Mouse (Mus musculus) liver, adult 2 months (tissue): ENCODE results near the gene Crtac1. TPM values are rescaled to one million over a fixed set of nuclear protein-coding genes. Genes with fewer than 3 reads are reported as not detected.

ENCODE experiments used
- DNase-seq: peaks from one replicate; pipeline ENCODE4 v3.0.0-alpha.2; 2011; ENCODE audit warnings: low read depth, low spot score; ENCODE audit errors: extremely low read depth
- H3K27ac ChIP-seq: fragments of 200-500 bp; replicated peaks from 2 replicates; pipeline ENCODE4 v1.5.1; 2012; ENCODE audit warnings: low read depth, mild to moderate bottlenecking, control low read depth, inconsistent platforms, low read length; ENCODE audit not compliant: insufficient read depth
- H3K27me3 ChIP-seq: fragments of 200-500 bp; 2 replicates; pipeline ENCODE4 v1.6.1; 2012; ENCODE audit warnings: mild to moderate bottlenecking, moderate library complexity, low read length, inconsistent platforms; ENCODE audit not compliant: control insufficient read depth, insufficient read depth
- H3K36me3 ChIP-seq: fragments of 200-500 bp; 2 replicates; pipeline ENCODE4 v1.6.1; 2012; ENCODE audit warnings: low read length, inconsistent platforms; ENCODE audit not compliant: control insufficient read depth, insufficient read depth
- H3K4me1 ChIP-seq: fragments of 200-500 bp; 2 replicates; pipeline ENCODE4 v1.6.1; 2011; ENCODE audit warnings: low read length; ENCODE audit not compliant: control insufficient read depth, insufficient read depth
- H3K4me3 ChIP-seq: fragments of 200-500 bp; 2 replicates; pipeline ENCODE4 v1.5.1; 2011; ENCODE audit warnings: low read depth, mild to moderate bottlenecking, control low read depth, low read length, moderate library complexity; ENCODE audit not compliant: insufficient read depth
- H3K79me2 ChIP-seq: fragments of 200-500 bp; 2 replicates; pipeline ENCODE4 v1.6.1; 2012; ENCODE audit warnings: inconsistent platforms, mild to moderate bottlenecking, low read length, moderate library complexity; ENCODE audit not compliant: control insufficient read depth, insufficient read depth
- H3K9ac ChIP-seq: fragments of 200-500 bp; 2 replicates; pipeline ENCODE4 v1.6.1; 2012; ENCODE audit warnings: low read depth, mild to moderate bottlenecking, control low read depth, inconsistent platforms, low read length
- CTCF ChIP-seq: fragments of 200-500 bp; IDR thresholded peaks from 2 replicates; pipeline ENCODE4 v1.5.1; 2011; ENCODE audit warnings: low read depth, low read length, control low read depth
- POLR2A ChIP-seq: fragments of 200-500 bp; IDR thresholded peaks from 2 replicates; pipeline ENCODE4 v1.6.1; 2011; ENCODE audit warnings: low read length, control low read depth; ENCODE audit not compliant: insufficient read depth; ENCODE audit errors: extremely low read depth
- WGBS: fragments of 180-500 bp; shearing (Covaris S2); methylation state at CpG from one replicate; pipeline ENCODE4 v1.1.7; 2018; 5-methylcytosine and 5-hydroxymethylcytosine counted together
- polyA plus RNA-seq: library from polyadenylated mRNA; depleted of rRNA; stranded (reverse); fragments of >200 nt; gene quantifications from 2 replicates; pipeline ENCODE4 v1.2.3, GENCODE M21; 2012
- total RNA-seq: library from RNA; depleted of rRNA; stranded (reverse); fragments of >200 nt; gene quantifications from 2 replicates; pipeline ENCODE4 v1.2.3, GENCODE M21; 2014

The Crtac1 gene
- total and polyA plus RNA-seq, 2 experiments, result not detected

GRCm38 (mm10) chr19:42380321-42380980, 51.1 kb downstream of the Crtac1 start:
- no peak for DNase-seq
- Histone ChIP-seq H3K27me3 (peaks cover 13% of the 10 kb centered on the region; the same call in 1 of the 2 replicates), H3K4me3 (no peak overlapping the region), H3K79me2 (no peaks in the 10 kb centered on the region), H3K36me3 (no peaks in the 10 kb centered on the region), H3K27ac (no peak overlapping the region), H3K9ac (no peak overlapping the region), H3K4me1 (no peaks in the 10 kb centered on the region)
- TF ChIP-seq CTCF (no peak), POLR2A (no peak)
- WGBS, result 5% methylated on average over 23 of the region's 26 CpGs

GRCm38 (mm10) chr19:42379798-42380197, 51.8 kb downstream of the Crtac1 start:
- Histone ChIP-seq H3K27me3 (peaks cover 10% of the 10 kb centered on the region; the same call in 1 of the 2 replicates), H3K27ac (no peak overlapping the region), H3K36me3 (no peaks in the 10 kb centered on the region), H3K4me3 (no peak overlapping the region), H3K4me1 (no peaks in the 10 kb centered on the region), H3K9ac (no peak overlapping the region), H3K79me2 (no peaks in the 10 kb centered on the region)
- no peak for TF ChIP-seq POLR2A
- no peak for TF ChIP-seq CTCF
- WGBS, result 55% methylated on average over 8 of the region's 8 CpGs
- DNase-seq, result no peak

- Histone ChIP-seq H3K4me1 (no peaks in the 10 kb centered on the region), H3K27me3 (peaks cover 10% of the 10 kb centered on the region; the same call in 1 of the 2 replicates), H3K27ac (no peak overlapping the region), H3K36me3 (no peaks in the 10 kb centered on the region), H3K79me2 (no peaks in the 10 kb centered on the region), H3K4me3 (no peak overlapping the region), H3K9ac (no peak overlapping the region)
- no peak for DNase-seq
- no peak for TF ChIP-seq POLR2A
- TF ChIP-seq CTCF, result no peak
- WGBS, result 63% methylated on average over 3 of the region's 3 CpGs
These were observed 54.4 kb downstream of the Crtac1 start for GRCm38 (mm10) chr19:42377206-42377605.

GRCm38 (mm10) chr19:42363551-42363950, 68.0 kb downstream of the Crtac1 start:
- Histone ChIP-seq H3K4me1 (no peaks in the 10 kb centered on the region), H3K27ac (no peak overlapping the region), H3K27me3 (no peaks in the 10 kb centered on the region), H3K4me3 (no peak overlapping the region), H3K79me2 (no peaks in the 10 kb centered on the region), H3K9ac (no peak overlapping the region), H3K36me3 (no peaks in the 10 kb centered on the region)
- no peak for DNase-seq
- TF ChIP-seq CTCF (no peak), POLR2A (no peak)
- WGBS, result 84% methylated on average over 4 of the region's 4 CpGs

- no peaks in the 10 kb centered on the region for H3K4me1 ChIP-seq
- no peaks in the 10 kb centered on the region for H3K79me2 ChIP-seq
- no peak for DNase-seq
- no peak overlapping the region for H3K4me3 ChIP-seq
- WGBS, result 69% methylated on average over 7 of the region's 7 CpGs
- TF ChIP-seq POLR2A, result no peak
- TF ChIP-seq CTCF, result no peak
- H3K9ac ChIP-seq, result no peak overlapping the region
- H3K27ac ChIP-seq, result no peak overlapping the region
- H3K27me3 ChIP-seq, result no peaks in the 10 kb centered on the region
- H3K36me3 ChIP-seq, result no peaks in the 10 kb centered on the region
These were observed 73.2 kb downstream of the Crtac1 start for GRCm38 (mm10) chr19:42358406-42358805.

GRCm38 (mm10) chr19:42356854-42357253, 74.7 kb downstream of the Crtac1 start:
- no peak overlapping the region for H3K9ac ChIP-seq
- no peak overlapping the region for H3K4me3 ChIP-seq
- 50% methylated on average over 5 of the region's 5 CpGs for WGBS
- TF ChIP-seq POLR2A, result no peak
- TF ChIP-seq CTCF, result no peak
- H3K27me3 ChIP-seq, result no peaks in the 10 kb centered on the region
- H3K36me3 ChIP-seq, result no peaks in the 10 kb centered on the region
- no peaks in the 10 kb centered on the region for H3K79me2 ChIP-seq
- DNase-seq, result no peak
- H3K4me1 ChIP-seq, result no peaks in the 10 kb centered on the region
- H3K27ac ChIP-seq, result no peak overlapping the region
